In the genomic region with DNA sequence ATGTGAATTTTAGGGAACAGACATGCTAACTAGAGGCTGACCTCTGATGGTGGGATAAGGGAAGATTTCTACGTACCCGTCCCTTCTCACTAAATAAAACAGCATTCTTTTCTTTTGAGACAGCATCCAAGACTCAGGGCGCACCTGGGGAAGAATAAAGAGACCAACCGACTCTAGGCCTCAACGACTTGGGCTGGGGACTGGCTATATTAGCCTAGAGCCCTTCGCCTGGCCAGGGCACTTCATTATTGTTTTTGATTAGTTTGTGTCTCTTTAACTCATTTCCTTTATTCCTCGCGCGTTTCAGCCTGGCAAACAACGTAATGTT, we compare ENCODE assay signal across 8 mouse cellular contexts. TPM values are rescaled to one million over a fixed set of nuclear protein-coding genes. Genes with fewer than 3 reads are reported as not detected.
DNase-seq lines count a peak whose midpoint lies in the region; ATAC-seq and TF ChIP-seq lines count a peak whose summit lies in the region.

No protein-coding gene starts in this region.

- H3K4me2 ChIP-seq in kidney, postnatal 0 days (ENCODE audit: low read length), result peak overlapping the region; percentile 90
- H3K4me2 ChIP-seq in embryonic facial prominence, embryonic 11.5 days (ENCODE audit: low read depth, low read length), result peak overlapping the region; percentile 31
- H3K4me2 ChIP-seq in hindbrain, embryonic 16.5 days (ENCODE audit: low read length), result peak overlapping the region; percentile 85
- H3K4me2 ChIP-seq in midbrain, embryonic 15.5 days, result peak overlapping the region; percentile 60

- peaks cover 13% of the 10 kb centered on the region; the same call in 1 of the 2 replicates for H3K4me1 ChIP-seq in kidney, postnatal 0 days (replicated peaks; ENCODE audit: insufficient read depth, low read length)
- 0 out of 2 replicates have a peak, but pooled peaks cover 3% of the 10 kb centered on the region for H3K4me1 ChIP-seq in embryonic facial prominence, embryonic 11.5 days (ENCODE audit: control insufficient read depth, insufficient read depth, low read length)
- H3K4me1 ChIP-seq in hindbrain, embryonic 16.5 days (ENCODE audit: control insufficient read depth, insufficient read depth, low read depth, low read length), result peaks cover 15% of the 10 kb centered on the region
- peaks cover 28% of the 10 kb centered on the region for H3K4me1 ChIP-seq in midbrain, embryonic 15.5 days

- 0 out of 2 replicates have a peak, but pooled peaks have one; percentile 5 for ATAC-seq in kidney, postnatal 0 days (replicated peaks; ENCODE audit: low FRiP score, low read depth)
- peak; percentile 61 for ATAC-seq in embryonic facial prominence, embryonic 11.5 days (replicated peaks; ENCODE audit: insufficient number of reproducible peaks, low FRiP score, low TSS enrichment, low read depth)
- peak; percentile 61 for ATAC-seq in hindbrain, embryonic 16.5 days
- ATAC-seq in midbrain, embryonic 15.5 days (replicated peaks), result peak; percentile 60; the same call in 1 of the 2 replicates
- no peak for ATAC-seq in activated CD4-positive, CD25-positive, alpha-beta regulatory T cell, adult 4 months

- no peaks in the 10 kb centered on the region for H3K27me3 ChIP-seq in kidney, postnatal 0 days (ENCODE audit: insufficient read depth, low read length)
- H3K27me3 ChIP-seq in embryonic facial prominence, embryonic 11.5 days (ENCODE audit: control insufficient read depth, insufficient read depth, low read length), result no peaks in the 10 kb centered on the region
- no peaks in the 10 kb centered on the region for H3K27me3 ChIP-seq in hindbrain, embryonic 16.5 days (replicated peaks; ENCODE audit: control insufficient read depth, insufficient read depth, low read length)
- no peaks in the 10 kb centered on the region for H3K27me3 ChIP-seq in midbrain, embryonic 15.5 days (replicated peaks)

- no peak for DNase-seq in kidney, postnatal 0 days (ENCODE audit: low spot score)
- no peak for DNase-seq in kidney, postnatal 14 days
- no peak for DNase-seq in embryonic facial prominence, embryonic 11.5 days (ENCODE audit: low spot score)
- DNase-seq in ovary, postnatal 10 days (ENCODE audit: low spot score), result no peak
- no peak for DNase-seq in cerebellum, adult 11-12 months

- 13% methylated on average over 10 of the region's 10 CpGs for WGBS in kidney, postnatal 0 days
- 19% methylated on average over 10 of the region's 10 CpGs for WGBS in embryonic facial prominence, embryonic 11.5 days
- 18% methylated on average over 10 of the region's 10 CpGs for WGBS in hindbrain, embryonic 16.5 days
- 10% methylated on average over 10 of the region's 10 CpGs for WGBS in midbrain, embryonic 15.5 days

- peak overlapping the region; percentile 91 for H3K4me3 ChIP-seq in kidney, postnatal 0 days (replicated peaks; ENCODE audit: low read depth, low read length)
- H3K4me3 ChIP-seq in embryonic facial prominence, embryonic 11.5 days (ENCODE audit: low read depth, low read length), result peak overlapping the region; percentile 91
- peak overlapping the region; percentile 87 for H3K4me3 ChIP-seq in hindbrain, embryonic 16.5 days (ENCODE audit: low read length)
- H3K4me3 ChIP-seq in midbrain, embryonic 15.5 days, result peak overlapping the region; percentile 85

- no peak for TF ChIP-seq CTCF in kidney, postnatal 0 days (IDR thresholded peaks at IDR 0.05; ENCODE audit: low read depth)

- peak overlapping the region; percentile 97 for H3K9ac ChIP-seq in kidney, postnatal 0 days (ENCODE audit: low read depth, low read length)
- H3K9ac ChIP-seq in embryonic facial prominence, embryonic 11.5 days (replicated peaks; ENCODE audit: low read length), result peak overlapping the region; percentile 98
- peak overlapping the region; percentile 95 for H3K9ac ChIP-seq in hindbrain, embryonic 16.5 days (ENCODE audit: low read depth, low read length)
- peak overlapping the region; percentile 86 for H3K9ac ChIP-seq in midbrain, embryonic 15.5 days

- peak overlapping the region; percentile 88; the same call in 1 of the 2 replicates for H3K27ac ChIP-seq in kidney, postnatal 0 days
- H3K27ac ChIP-seq in embryonic facial prominence, embryonic 11.5 days (replicated peaks; ENCODE audit: low read depth, low read length), result no peak overlapping the region
- peak overlapping the region; percentile 86; the same call in 1 of the 2 replicates for H3K27ac ChIP-seq in hindbrain, embryonic 16.5 days (ENCODE audit: low read depth, low read length)
- H3K27ac ChIP-seq in midbrain, embryonic 15.5 days, result peak overlapping the region; percentile 92

- no peaks in the 10 kb centered on the region for H3K36me3 ChIP-seq in kidney, postnatal 0 days (ENCODE audit: insufficient read depth, low read length)
- H3K36me3 ChIP-seq in embryonic facial prominence, embryonic 11.5 days (replicated peaks; ENCODE audit: control insufficient read depth, insufficient read depth, low read depth, low read length), result no peaks in the 10 kb centered on the region
- no peaks in the 10 kb centered on the region for H3K36me3 ChIP-seq in hindbrain, embryonic 16.5 days (ENCODE audit: control insufficient read depth, insufficient read depth, low read length)
- no peaks in the 10 kb centered on the region for H3K36me3 ChIP-seq in midbrain, embryonic 15.5 days (replicated peaks)

- no peaks in the 10 kb centered on the region for H3K9me3 ChIP-seq in kidney, postnatal 0 days (replicated peaks; ENCODE audit: low read length)
- H3K9me3 ChIP-seq in embryonic facial prominence, embryonic 11.5 days (replicated peaks; ENCODE audit: control insufficient read depth, low read length), result no peaks in the 10 kb centered on the region
- H3K9me3 ChIP-seq in hindbrain, embryonic 16.5 days (ENCODE audit: control insufficient read depth, low read length), result no peaks in the 10 kb centered on the region
- no peaks in the 10 kb centered on the region for H3K9me3 ChIP-seq in midbrain, embryonic 15.5 days

RNA-seq across cellular contexts. Expression of gene Ryk, which starts 0.3 kb away (rescaled TPM):
- polyA plus RNA-seq in kidney, postnatal 0 days (2015; fragmentation: Nextera tagmentation; extraction: Ambion mirVana), result 18.2 and 24.1 TPM in 2 replicates
- 31.0 and 50.8 TPM in 2 replicates for polyA plus RNA-seq in embryonic facial prominence, embryonic 11.5 days (2014; fragmentation: Nextera tagmentation; extraction: Ambion mirVana)
- polyA plus RNA-seq in hindbrain, embryonic 16.5 days (2015; fragmentation: Nextera tagmentation; extraction: Ambion mirVana), result 8.9 and 9.9 TPM in 2 replicates
- polyA plus RNA-seq in midbrain, embryonic 15.5 days (2015; fragmentation: Nextera tagmentation; extraction: Ambion mirVana), result 12.5 and 14.1 TPM in 2 replicates
- 1 to 10 TPM in 1 of 2 experiments, under 1 TPM in 1; 0.95 to 1.2 TPM for polyA plus RNA-seq in activated CD4-positive, CD25-positive, alpha-beta regulatory T cell, adult 4 months (2017; shearing (Covaris generic))

Comparison
In these comparisons a context has a peak if more than half of its experiments do, and no peak if none do; other contexts are left out.
1. H3K4me2 ChIP-seq: peak in every context shown above with its lines; median percentile 90 in kidney, postnatal 0 days; 85 in hindbrain, embryonic 16.5 days; 60 in midbrain, embryonic 15.5 days; 31 in embryonic facial prominence, embryonic 11.5 days.